Mouse (Mus musculus) kidney, adult 18-20 months (tissue): ENCODE results near the gene Sugct.

Experiments used
- DNase-seq: peaks from one replicate; pipeline ENCODE4 v3.0.0; 2021

Gene Sugct

GRCm38 (mm10) chr13:17245936-17246335 is 449.4 kb downstream of the Sugct start:
- no peak for DNase-seq

DNA sequence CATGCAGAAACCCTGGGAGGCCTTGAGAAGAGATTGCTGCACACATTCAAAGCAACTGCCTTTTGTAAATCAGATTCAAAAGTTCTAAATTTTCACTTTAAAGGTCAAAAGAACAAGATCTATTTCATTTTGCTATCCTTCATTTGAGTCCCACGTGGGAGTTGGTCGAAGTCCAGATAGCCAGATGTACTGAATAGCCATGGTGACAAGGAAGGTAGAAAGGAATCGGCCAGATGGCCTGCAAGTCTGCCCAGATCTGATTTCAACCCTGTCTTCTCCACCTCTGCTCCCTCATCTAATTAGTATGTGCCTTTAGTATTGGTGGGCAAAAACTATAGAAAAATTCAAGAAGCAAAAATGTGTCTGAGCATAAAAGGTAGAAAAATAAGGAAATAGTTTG is 478.8 kb downstream of the Sugct start:
- no peak for DNase-seq

GRCm38 (mm10) chr13:17212681-17213080 is 482.7 kb downstream of the Sugct start:
- no peak for DNase-seq

- no peak for DNase-seq
These were observed 505.1 kb downstream of the Sugct start for GRCm38 (mm10) chr13:17190180-17190762.

DNA sequence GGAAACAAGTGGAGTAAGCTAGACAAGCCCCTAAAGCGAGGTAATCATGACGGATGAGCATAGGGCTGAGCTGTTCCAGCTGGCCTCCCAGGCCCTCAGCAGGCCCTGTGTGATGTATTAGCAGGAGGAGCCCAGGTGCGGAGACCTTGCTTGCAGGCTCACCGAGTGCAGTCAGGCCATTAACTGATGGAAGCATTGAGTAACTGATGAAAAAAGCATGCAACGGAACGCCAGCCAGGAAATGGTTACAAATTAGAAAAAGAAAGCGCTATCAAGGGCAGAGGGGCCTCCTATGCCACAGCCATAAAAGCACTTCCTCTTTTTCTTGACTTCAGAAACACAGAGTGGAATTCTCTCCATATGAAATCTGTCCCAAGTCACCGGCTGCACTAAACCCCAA is 510.1 kb downstream of the Sugct start:
- DNase-seq: no peak

GRCm38 (mm10) chr13:17165917-17166316 is 529.4 kb downstream of the Sugct start:
- no peak for DNase-seq

DNA sequence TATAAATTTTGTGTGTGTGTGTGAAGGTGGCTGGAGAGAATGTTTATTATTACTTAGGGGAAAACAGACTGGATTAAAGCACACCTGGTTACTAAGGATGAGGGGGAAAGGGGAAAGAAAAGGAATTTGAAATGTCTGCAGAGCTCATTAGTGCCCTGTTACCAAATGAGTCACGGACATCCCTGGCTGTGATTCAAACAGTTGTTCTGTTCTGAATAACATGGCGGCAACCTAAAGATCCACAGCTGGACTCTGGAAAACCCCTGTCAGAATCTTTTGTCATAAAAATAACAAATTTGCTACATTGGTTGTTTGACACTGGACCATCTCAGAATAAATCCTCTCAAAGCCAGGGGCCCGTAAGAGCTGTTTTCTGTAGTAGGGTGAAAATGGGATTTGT is 530.6 kb downstream of the Sugct start:
- DNase-seq: no peak

DNA sequence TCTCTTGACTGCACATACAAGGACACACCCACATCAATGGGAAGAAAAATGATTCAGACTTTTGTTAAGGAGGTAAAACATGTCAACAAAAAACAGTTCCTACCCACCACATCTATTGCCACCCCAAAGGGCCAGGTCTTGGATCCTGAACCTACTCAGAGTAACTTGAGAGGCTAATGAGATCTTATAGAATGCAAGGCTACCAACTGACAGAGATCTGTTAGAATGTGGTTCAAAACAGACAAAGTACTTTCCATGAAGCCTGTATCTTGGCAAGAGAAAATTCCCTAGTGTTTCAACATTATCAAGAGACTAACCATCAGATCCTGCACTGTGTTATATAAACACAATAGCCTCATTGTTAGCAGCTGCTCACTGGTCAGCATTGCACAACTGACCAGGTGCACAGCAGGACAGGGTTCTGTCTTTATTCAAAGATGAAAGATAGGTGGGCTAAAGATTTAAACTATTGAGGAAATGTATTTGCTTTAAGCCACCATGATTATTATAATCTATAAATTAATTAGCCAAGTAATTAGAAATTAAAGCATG is 548.8 kb downstream of the Sugct start:
- no peak for DNase-seq

- DNase-seq: no peak
These were observed 579.3 kb downstream of the Sugct start for GRCm38 (mm10) chr13:17116073-17116472.

DNA sequence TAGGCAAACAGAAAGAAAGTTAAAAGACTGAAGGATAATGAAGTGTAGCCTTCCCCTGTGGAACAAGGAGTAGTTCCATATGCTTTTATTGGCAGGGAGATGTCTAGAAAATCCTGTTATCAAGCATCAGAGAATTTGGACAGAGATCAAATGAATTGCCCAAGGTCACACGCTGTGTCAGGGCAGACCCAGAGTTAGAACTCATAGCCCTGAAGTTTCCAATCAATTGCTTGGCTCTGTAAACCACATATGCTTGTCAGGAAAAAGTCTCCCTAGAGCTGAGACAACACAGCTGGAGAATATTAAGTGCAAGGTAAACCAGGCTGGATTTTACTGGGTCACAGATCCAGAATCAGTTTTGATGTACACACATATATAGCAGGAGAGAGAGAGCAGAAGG is 593.0 kb downstream of the Sugct start:
- DNase-seq: no peak

DNA sequence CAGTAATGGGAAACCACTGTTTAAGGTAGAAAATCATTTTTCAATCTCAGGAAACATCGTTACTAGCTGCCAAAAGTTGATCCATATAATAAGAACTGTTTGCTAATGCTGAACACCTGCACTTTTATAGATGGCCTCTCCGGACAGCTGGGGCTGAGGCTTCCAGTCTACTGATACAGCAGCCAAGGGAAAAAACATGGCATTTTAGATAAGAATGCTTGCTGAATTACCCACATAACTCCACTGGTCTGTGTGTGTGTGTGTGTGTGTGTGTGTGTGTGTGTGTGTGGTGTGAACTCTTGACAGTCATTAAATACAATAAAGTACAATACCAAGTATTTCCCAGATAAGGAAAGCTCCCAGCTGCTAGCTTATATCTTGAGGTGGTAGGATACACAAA is 608.8 kb downstream of the Sugct start:
- no peak for DNase-seq

- no peak for DNase-seq
These were observed 609.2 kb downstream of the Sugct start for GRCm38 (mm10) chr13:17086146-17086545.

GRCm38 (mm10) chr13:17084946-17085852 is 610.2 kb downstream of the Sugct start:
- no peak for DNase-seq

GRCm38 (mm10) chr13:17081618-17082017 is 613.7 kb downstream of the Sugct start:
- DNase-seq: no peak

GRCm38 (mm10) chr13:17065552-17065951 is 629.8 kb downstream of the Sugct start:
- no peak for DNase-seq

GRCm38 (mm10) chr13:17056650-17057049 is 638.7 kb downstream of the Sugct start:
- DNase-seq: no peak

GRCm38 (mm10) chr13:17043426-17044224 is 651.7 kb downstream of the Sugct start:
- DNase-seq: no peak

DNA sequence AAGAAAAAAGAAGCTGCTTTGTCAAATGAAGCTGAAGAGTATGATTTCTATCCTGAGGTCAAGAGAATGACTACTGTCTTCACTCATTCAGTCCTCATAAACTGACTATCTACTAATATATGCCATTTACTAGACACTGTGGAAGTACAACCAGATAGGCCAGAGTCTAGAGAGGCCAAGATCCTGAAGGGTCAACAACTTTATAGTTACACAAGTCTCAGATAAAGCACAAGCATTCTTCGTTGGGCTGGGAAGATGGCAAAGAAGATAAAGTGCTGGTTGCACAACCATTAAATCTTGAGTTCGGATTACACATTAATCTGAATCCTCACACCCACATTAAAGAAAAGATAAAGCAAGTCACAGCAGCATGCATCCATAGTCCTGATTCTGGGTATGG is 653.0 kb downstream of the Sugct start:
- no peak for DNase-seq

GRCm38 (mm10) chr13:17039727-17040126 is 655.6 kb downstream of the Sugct start:
- DNase-seq: no peak

GRCm38 (mm10) chr13:17038341-17038740 is 657.0 kb downstream of the Sugct start:
- no peak for DNase-seq

DNA sequence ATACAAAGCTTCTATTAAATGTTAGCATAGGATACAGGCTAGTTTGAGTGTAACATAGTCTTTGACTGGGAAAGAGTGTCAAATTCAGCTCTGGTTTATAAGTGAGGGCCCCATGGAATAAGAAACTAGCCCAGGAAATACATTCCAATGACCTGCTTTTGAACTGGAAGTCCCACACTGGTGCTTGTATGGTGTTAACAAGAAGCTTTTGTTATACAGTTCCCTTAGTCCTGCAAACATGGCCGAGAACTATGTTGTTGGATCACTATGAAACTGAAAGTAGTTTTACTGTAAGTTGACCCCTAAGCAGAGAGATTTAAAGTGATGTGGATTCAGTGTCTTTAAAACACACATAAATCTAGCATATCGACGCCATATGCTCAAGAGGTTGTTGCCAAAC is 657.5 kb downstream of the Sugct start:
- no peak for DNase-seq

DNA sequence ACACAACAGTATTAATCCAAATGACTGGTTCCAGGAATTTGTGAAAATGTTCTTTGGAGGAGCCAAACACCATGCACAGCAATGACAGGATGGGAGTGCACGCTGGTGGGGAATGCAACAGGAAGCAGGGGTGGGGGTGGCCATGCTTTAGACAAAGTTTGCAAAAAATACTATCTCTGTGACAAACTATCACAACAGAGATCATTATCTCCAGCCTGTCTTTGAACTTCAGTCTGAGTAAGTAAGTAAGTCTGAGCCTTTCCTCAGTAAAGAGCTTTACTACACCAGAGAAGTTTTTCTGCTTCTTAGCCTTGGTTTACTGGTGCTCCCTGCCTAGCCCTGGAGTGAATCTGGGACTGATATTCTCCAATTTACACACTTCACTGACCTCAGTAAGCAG is 664.6 kb downstream of the Sugct start:
- no peak for DNase-seq

- peak; percentile 9 for DNase-seq
These were observed 666.8 kb downstream of the Sugct start for GRCm38 (mm10) chr13:17028595-17028994.
